Mouse (Mus musculus) layer of hippocampus, adult 2 months (tissue): ENCODE results near the gene Serpina3m. TPM values are rescaled to one million over a fixed set of nuclear protein-coding genes. Genes with fewer than 3 reads are reported as not detected.
"Not testable (repeated sequence)": the region's sequence is repeated elsewhere in the genome, so short reads cannot be mapped to it uniquely, and the experiment has no call there.

ENCODE experiments used
- DNase-seq, 2 experiments: peaks; one replicate each; pipeline ENCODE4 v3.0.0; 2022; ENCODE audit warnings: low spot score in 2 of 2
- H3K27ac ChIP-seq: fragments of 200-600 bp; 2 replicates; pipeline ENCODE4 v1.8.1; 2022
- H3K4me3 ChIP-seq: fragments of 200-600 bp; 2 replicates; pipeline ENCODE4 v1.8.1; 2022; ENCODE audit warnings: mild to moderate bottlenecking
- CTCF ChIP-seq: fragments of 200-600 bp; conservative IDR thresholded peaks from 2 replicates; pipeline ENCODE4 v1.8.1; 2022; ENCODE audit warnings: antibody characterized with exemption, mild to moderate bottlenecking, moderate library complexity
- total RNA-seq, 2 experiments: library from RNA; stranded (reverse); gene quantifications; 2 replicates each; pipeline ENCODE4 v1.2.3; 2021

Serpina3m gene
- total RNA-seq, 2 experiments from 2014 or later: 0.56 to 0.79 TPM

DNA sequence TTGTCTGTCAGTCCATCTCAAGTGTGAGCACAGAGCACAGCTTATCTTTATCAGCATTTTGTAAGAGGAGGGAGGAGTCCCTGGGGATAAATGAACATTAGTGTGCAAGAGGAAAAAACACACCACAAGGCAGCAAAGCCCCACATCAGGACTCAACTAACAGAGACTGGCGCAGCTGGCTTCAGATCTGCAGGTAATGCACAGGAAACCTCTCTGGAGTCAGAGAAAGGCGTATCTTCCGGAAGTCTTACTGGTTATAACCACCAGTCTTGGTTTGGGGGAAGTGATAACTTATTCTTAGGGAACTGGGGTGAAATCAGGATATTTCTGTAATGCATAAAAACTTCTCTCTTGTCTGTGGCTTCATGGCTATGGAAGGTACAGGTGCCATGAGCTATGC, 17.7 kb downstream of the Serpina3m start:
- Histone ChIP-seq H3K4me3 (no peak overlapping the region), H3K27ac (no peak overlapping the region)
- TF ChIP-seq CTCF: no peak
- no peak for DNase-seq

DNA sequence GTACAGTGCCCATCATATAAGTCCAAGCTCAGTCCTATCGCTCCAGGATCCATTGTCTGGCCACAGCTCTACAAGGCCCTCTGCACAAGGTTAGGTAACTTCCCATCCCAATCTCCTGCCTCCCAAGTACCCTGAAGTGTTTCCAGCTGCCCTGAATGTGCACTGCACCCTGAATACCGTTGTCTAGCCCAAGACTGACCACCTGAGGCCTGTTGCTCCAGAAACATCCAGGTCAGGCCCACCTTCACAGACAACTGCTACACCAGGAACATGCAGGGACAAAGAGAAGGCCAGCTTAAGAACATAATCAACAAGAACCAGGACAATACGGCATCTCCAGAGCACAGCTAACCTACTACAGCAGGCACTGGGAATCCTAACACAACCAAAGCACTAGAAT, 31.7 kb downstream of the Serpina3m start:
- Histone ChIP-seq H3K4me3 (no peak overlapping the region), H3K27ac (no peak overlapping the region)
- no peak for TF ChIP-seq CTCF
- DNase-seq: no peak

DNA sequence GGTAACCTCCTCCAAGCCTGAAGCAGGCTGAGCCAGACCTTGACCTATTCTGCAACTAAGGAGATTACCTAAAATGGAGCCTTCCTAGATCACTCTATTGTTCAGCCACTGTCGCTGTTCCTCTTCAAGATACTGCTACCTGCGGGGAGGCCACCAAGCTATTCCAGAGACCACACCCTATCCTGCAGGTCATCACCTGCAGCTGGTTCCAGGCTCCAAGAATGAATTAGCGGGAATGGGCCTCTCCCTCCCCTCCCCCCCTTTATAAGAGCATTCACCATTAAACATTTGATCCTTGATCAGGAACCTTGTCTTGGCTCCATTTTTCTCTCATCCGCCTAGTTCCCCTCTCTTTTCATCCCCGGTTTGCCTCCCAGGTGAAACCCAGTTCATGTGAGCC, 38.9 kb downstream of the Serpina3m start:
- not testable (repeated sequence) for H3K4me3 ChIP-seq, DNase-seq, H3K27ac ChIP-seq

DNA sequence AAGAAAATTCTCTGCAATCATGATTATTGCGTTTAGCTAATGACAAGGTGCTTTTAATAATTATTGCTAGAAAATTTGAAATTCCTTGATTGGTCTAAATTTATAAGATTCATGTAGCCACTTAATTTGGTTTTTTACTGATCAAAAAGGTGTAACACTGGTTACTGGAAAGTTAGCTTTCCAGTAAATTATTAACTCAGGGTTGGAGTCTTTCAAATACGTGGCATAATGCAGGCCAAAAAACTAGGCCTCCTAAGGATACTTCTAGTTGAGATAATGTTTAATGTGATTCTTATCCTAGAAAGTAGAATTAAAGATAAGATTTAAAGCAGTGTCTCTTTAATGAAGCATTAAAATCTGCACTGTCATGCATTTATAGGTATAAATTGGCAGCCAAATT, 40.1 kb downstream of the Serpina3m start:
- not testable (repeated sequence) for H3K27ac ChIP-seq, H3K4me3 ChIP-seq, DNase-seq

DNA sequence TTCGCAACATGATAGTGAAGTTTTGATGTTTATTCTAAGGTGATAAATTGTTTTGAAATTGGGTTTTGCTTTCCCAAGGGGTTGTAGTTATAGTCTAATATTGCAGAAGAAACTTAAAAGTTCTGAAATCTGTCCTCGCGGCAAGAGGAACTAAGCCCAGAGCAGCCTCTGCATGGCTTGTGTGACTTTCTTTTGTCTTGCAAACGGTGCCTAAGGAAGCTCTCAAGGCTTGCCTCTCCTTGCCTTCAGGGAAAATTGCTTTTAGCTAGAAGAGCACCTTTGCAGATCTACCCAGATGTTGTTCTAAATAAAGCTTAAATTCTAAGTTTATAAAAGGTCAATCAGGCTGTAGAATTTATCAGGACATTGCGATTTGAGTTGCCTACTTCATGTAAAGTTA, 40.5 kb downstream of the Serpina3m start:
- not testable (repeated sequence) for DNase-seq, H3K4me3 ChIP-seq

DNA sequence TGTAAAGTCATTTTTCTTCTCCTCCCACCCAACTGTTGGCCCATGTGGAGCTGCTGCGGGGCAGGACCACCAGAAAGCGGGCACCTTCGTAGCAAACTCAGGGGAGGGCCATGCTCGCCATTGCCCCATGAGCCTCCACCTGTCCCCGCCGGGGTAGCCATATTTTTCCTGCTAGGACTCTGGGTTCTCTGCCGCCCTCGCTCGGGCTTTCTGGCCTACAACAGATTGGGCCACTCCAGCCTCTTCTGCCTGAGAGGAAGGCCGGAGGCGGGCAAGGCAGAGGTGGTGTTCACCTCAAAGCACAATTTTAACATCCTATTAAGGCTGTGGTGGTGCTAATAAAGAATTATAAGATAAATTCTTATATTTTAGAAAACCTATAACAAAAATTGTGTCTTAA, 41.6 kb downstream of the Serpina3m start:
- Histone ChIP-seq H3K4me3 (no peak overlapping the region), H3K27ac (no peak overlapping the region)
- no peak for DNase-seq
- no peak for TF ChIP-seq CTCF

More for the DNA sequence above, 40.5 kb downstream of the Serpina3m start:
- not testable (repeated sequence) for H3K27ac ChIP-seq

DNA sequence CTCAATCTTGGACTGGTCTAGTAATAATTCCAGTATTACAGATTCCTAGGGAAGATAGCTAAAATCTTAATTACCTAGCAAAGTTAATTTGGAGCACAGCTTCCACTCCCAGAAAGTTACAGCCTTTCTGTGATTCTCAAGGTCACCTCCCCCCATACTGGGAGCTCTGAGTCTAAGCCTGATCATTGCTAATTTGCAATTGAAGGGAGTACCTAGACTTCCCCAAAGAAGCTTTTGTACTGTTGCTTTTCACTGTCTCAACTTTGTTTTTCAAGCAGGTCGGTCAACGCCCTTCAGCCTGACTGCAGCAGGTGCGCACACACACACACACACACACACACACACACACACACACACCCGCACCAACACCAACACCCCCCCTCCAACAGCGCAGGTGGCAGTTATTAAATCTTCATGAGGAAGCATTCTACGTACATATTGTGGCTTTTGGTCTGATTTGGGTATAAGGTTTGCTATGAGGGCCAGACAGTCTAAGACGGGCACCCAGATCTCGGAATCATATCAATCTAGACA, 42.9 kb downstream of the Serpina3m start:
- H3K27ac ChIP-seq, DNase-seq, H3K4me3 ChIP-seq: not testable (repeated sequence)

DNA sequence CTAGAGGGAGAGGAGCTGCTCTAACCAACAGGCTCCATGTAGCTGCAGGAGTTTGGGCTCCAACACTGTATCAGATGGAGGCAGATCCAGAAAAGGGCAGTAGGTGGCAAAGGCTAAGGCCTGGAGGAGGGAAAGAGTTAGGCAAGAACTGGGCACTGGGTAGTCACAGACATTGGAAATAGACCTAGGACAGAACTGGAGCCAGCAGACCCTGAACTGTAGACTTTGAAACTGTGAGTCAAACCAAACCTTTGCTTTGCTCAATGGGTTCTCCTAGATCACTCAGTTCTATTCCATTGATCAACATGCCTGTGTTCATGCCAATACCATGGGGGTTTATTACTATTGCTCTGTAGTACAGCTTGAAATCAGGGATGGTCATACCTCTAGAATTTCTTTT, 47.7 kb downstream of the Serpina3m start:
- not testable (repeated sequence) for H3K4me3 ChIP-seq, H3K27ac ChIP-seq, DNase-seq

DNA sequence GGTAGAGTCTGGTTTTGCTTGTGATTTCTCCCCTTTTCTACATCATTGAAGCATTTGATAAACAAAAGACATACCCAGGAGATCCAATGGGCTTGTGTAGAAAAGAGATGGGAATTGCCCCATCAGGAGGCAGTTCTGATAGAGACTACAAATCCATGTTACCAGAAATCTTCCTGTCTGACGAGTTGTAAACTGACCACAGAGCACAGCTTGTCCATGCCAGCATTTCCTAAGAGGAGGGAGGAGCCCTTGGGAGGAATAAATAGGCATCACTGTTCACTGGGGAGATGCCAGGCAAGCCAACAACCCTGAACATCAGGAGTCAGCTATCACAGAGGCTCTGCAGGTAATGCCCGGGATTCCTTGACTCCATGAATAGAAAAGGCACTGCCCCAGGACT, 48.6 kb downstream of the Serpina3m start:
- not testable (repeated sequence) for H3K27ac ChIP-seq, DNase-seq, H3K4me3 ChIP-seq

DNA sequence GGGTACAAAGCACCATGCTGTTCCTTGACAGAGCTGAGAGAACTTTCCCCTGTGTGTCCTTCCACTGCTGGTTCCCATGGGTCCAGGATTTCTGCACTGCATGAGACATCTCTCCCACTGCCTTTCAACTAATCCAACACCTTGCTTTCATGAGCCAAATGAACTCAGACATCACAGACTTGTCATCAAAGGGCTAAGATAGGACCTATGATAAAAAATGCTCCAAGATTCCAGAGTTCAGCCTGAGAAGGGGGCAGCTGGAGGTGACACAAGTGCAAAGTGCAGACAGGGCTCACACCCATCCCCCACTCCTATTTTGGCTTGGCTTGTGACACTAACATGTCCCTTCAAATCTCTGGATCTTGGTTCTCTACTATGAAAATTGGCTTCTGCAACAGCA, 50.2 kb downstream of the Serpina3m start:
- no peak for DNase-seq
- Histone ChIP-seq H3K4me3 (no peak overlapping the region), H3K27ac (no peak overlapping the region)
- TF ChIP-seq CTCF: no peak

DNA sequence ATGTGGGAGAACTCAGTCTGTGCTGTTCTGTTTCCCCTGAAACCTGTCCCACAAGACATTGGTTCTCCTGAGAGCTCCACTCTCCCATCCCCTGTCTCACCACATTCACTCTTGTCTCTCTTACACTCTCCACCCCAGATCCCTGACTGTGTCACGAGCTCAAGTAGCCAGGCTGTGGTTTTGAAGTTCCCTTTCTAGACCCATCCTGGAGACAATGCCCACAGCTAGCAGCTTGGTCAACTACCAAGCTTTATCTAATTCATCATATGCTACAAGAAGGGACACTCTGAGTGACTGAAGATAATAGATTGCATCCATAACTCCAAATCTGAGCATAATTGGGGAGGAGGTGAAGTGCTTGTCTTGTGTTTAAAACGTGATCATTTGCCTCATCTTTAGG, 52.8 kb downstream of the Serpina3m start:
- not testable (repeated sequence) for H3K4me3 ChIP-seq, DNase-seq

DNA sequence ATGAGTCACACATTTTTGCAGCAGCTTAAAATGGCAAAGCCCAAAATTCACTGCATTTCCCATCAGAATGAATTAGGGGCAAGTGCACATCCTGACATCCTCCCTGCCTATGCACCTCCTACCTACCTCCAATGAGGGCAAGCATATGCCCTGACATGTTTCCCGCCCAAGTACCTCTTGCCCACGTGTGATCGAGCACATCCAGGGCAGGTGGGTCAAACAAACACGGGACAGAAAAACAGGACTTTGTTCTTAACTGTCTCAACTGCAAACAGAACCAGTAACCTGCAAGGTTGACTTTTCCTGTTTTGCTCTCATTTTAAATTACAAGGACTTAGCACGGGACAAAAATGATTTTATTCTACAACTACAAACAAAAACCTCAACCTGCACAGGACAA, 65.7 kb downstream of the Serpina3m start:
- TF ChIP-seq CTCF: no peak
- Histone ChIP-seq H3K27ac (no peak overlapping the region), H3K4me3 (no peak overlapping the region)
- no peak for DNase-seq

More for the DNA sequence above, 52.8 kb downstream of the Serpina3m start:
- H3K27ac ChIP-seq: not testable (repeated sequence)

DNA sequence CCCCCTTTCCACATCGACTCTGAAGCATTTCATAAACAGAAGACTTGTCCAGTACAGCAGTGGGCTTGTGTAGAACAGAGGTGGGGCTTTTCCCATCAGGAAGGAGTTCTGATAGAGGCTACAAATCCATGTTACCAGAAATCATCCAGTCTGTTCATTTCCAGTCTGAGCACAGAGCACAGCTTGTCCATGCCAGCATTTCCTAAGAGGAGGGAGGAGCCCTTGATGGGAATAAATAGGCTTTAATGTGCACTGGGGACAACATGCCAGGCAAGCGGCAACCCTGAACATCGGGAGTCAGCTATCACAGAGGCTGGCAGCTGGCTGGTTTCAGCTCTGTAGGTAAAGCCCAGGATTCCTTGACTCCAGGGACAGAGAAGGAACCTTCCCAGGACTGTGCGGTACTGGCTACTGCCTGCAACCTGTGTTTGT, 68.2 kb downstream of the Serpina3m start, which contains the start of gene Serpina3n:
TSS of gene Serpina3n (plus strand) at position 276 of the 432 bp plus-strand sequence.
- Histone ChIP-seq H3K4me3 (peak within 1 kb of the TSS; percentile 61), H3K27ac (peak within 1 kb of the TSS; percentile 90)
- TF ChIP-seq CTCF: no peak
- peak; percentile 35 to 36 for DNase-seq

DNA sequence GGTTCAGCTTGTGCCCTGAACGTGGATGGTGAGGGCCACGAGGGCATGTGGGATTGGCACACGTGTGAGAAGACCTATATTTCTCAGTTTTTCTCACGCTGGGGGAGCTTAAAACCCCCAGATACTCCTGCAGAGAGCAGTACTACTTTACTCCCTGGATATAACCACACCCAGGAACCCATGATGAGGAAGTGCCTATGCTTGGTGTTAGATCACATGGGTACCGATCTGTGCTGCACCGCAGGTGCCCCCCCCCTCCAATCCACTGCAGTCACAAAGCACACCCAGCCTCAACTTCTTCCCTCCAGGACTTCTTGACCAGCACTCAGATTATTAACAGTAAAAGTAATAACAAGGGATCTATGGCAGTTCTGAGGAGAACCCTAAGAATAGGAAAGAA, 74.2 kb downstream of the Serpina3m start:
- no peak for TF ChIP-seq CTCF
- Histone ChIP-seq H3K27ac (no peak overlapping the region), H3K4me3 (no peak overlapping the region)
- DNase-seq: no peak

DNA sequence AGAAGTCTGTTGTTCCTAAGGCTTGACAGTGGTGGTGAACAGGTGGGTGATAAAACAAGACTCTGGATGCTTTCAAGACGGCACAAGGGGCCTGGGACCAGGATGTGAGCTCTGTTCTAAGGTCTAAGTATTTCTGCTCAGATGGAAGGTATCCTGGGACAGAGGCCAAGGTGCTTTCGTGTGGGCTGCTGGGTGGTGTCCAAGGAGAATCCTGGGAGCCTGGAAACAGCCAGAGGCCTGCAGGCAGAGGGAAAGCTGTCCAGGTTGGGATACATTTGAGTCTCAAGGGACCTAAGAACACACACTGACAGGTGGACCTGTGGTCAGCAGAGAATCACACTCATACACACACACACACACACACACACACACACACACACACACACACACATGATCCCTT, 76.3 kb downstream of the Serpina3m start:
- H3K27ac ChIP-seq: no peak overlapping the region
- no peak for TF ChIP-seq CTCF
- no peak for DNase-seq
- H3K4me3 ChIP-seq: no peak overlapping the region
